Mouse (Mus musculus) mammary gland, adult 2 months (tissue): Measurements from ENCODE around the gene Trub2. TPM values are rescaled to one million over a fixed set of nuclear protein-coding genes. Genes with fewer than 3 reads are reported as not detected.

Experiments
- polyA plus RNA-seq: library from polyadenylated mRNA; depleted of rRNA; stranded (reverse); fragments of >200 nt; gene quantifications from 2 replicates; pipeline ENCODE4 v1.2.3, GENCODE M21; 2012; ENCODE audit warnings: low replicate concordance; rRNA removed

Trub2 gene
- 46.3 and 62.8 TPM in 2 replicates for polyA plus RNA-seq

DNA sequence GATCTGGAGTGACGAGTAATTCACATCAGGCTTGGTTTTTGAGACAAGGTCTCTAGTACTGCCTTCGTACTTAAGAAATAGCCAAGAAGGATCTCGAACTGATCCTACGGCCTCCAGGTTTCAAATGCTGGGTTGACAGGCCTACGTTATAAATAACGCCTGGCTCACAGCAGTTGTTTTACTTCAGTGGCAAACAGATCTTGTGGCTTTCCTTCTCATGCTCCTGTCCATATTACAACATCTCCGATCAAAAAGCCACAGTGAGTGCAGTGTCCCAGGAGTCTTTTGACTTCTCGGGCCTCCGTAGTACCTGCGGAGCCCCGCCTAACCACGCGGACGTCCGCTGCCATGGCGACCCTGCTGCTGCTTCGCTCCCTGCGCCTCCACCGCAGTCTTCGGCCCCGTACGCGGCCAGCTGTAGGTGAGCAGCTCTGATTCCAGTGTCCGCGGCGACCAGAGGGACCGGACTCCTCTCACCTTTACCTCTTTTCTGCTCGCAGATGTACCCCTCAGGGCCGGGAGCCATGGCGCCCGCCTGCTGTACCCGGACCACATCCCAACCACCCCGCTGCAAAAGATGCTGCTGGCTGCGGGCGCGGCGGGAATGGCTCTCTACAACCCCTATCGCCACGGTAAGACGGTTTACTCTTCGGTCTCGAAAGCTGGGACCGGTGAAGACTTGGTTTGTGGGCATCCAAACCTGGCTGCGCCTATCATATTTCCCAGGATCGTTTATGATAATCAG lies at the start of gene Trub2:
Gene Trub2, minus strand, starts transcription at position 566 of the 745 bp plus-strand sequence.

DNA sequence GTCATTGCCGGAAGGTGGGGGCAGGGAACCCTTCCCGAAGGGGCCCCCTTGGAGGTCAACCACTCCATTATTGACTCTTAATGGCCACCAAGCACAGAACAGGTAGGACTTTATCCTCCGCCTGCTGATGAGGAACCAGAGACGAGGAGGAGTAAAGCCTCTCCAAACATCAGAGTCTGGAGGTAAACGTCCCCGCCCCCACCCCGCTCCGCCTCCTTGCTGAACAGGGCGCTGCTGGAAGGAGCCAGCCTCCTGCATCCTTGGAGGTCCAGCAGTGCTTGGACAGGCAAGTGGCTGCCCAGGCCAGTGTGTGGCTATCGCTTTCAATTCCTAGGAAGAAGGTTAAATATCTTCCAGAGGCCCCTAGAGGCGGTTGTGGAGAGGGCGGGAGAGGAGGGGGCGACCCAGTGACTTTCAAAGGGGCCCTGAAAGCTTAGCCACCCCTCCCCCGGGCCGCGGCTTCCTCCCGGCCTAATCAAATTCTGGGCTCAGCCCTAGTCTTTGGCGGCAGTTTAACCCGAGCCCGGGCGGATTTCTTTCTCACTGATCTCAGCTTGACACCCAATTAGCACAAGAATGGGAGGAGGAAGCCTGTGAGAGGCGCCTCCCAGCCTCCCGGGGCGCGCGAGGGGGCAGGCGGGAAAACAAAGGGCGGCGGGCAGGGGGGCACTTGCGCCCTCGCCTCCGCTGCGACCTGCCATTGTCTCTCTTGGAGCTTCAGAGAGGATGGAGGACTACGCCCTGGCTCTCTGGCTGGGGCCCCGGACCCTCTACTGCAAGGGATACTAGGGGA lies 31.9 kb upstream of the Trub2 start, which contains the start of gene Urm1:
Gene Urm1, plus strand, starts transcription at position 51 of the 793 bp plus-strand sequence.

GRCm38 (mm10) chr2:29802075-29802826 lies 13.9 kb upstream of the Trub2 start, which contains the start of gene Slc27a4:
Gene Slc27a4, plus strand, starts transcription at chr2:29802634.

GRCm38 (mm10) chr2:29787104-29787917 lies 991 bp downstream of the Trub2 start, which contains the start of gene Coq4:
Gene Coq4, plus strand, starts transcription at chr2:29787493.

GRCm38 (mm10) chr2:29751497-29751896 lies 36.8 kb downstream of the Trub2 start, which contains the start of gene Gm13420:
Gene Gm13420, minus strand, starts transcription at chr2:29751685.

Other genes starting within 250 kb of the Trub2 start
- gene Rapgef1, start 168.8 kb downstream of the Trub2 start, polyA plus RNA-seq: 83.7 and 86.3 TPM in 2 replicates
- gene Gm13420, start 36.8 kb downstream of the Trub2 start, polyA plus RNA-seq: 0.24 and 0.56 TPM in 2 replicates
- gene Gm13547, start 29.2 kb downstream of the Trub2 start, polyA plus RNA-seq: not detected in 2 replicates
- 45.0 and 78.6 TPM in 2 replicates for gene Coq4, start 1.0 kb downstream of the Trub2 start, polyA plus RNA-seq
- gene Slc27a4, start 14.1 kb upstream of the Trub2 start, polyA plus RNA-seq: 42.1 and 42.9 TPM in 2 replicates
- gene Urm1, start 31.6 kb upstream of the Trub2 start, polyA plus RNA-seq: 43.2 and 50.1 TPM in 2 replicates
- 30.0 and 31.6 TPM in 2 replicates for gene Cercam, start 80.7 kb upstream of the Trub2 start, polyA plus RNA-seq
- 25.4 and 34.9 TPM in 2 replicates for gene Odf2, start 100.7 kb upstream of the Trub2 start, polyA plus RNA-seq
- 20.4 and 44.5 TPM in 2 replicates for gene Gle1, start 146.9 kb upstream of the Trub2 start, polyA plus RNA-seq
- gene Sptan1, start 177.1 kb upstream of the Trub2 start, polyA plus RNA-seq: 135 and 171 TPM in 2 replicates